Mouse (Mus musculus): ENCODE measurements at regions not wholly inside any gene's neighbourhood (a gene's known extent, or its start where the extent isn't known, plus 50 kb on each side); places are given as distances from the start of the nearest gene placed in this dataset.

DNA sequence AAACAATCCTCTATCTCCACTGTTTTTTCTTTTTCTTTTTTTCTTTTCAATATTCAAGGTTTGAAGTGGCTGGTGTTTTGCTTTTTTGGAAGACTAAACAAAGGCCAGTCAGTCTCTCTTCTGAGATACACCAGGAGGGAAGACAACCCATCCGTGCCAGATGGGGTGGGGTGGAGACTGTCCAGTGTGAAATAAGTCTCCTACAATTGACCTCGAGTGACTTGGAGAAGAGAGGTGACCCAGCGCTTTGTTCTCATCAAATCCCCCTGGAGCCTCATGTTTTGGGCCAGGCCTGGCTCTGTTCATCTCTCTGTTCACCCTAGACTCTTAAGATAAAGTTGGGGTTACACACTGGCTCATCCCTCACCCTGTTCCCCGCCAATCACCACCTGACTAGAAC, 169.2 kb upstream of the Tbca start:
- no peak for DNase-seq (ENCODE audit: low read depth, low spot score)

- DNase-seq (ENCODE audit: low read depth, low spot score): no peak
Measured at GRCm38 (mm10) chr13:94630055-94630454, 158.7 kb upstream of the Tbca start.

GRCm38 (mm10) chr13:94630685-94631084, 158.0 kb upstream of the Tbca start:
- DNase-seq (ENCODE audit: low read depth, low spot score): no peak

DNA sequence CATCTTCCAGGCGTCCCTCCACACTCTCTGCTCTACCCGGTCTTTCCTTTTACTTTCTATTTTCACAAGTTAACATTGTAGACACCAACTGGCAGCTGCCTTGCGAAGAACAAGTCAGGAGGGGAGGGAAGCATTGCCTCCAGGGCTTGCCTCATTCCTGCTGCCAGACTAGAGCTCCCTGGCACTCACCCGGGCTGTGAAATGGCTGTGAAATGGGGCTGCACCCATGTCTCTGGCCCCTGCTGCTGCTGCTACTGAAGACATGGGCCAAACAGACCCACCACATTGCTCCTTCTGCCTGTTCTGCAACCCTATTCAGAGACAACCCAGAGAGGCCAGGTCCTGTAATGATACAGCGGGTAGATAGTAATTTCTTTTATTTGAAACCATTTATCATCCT, 156.0 kb upstream of the Tbca start:
- no peak for DNase-seq (ENCODE audit: low read depth, low spot score)

DNA sequence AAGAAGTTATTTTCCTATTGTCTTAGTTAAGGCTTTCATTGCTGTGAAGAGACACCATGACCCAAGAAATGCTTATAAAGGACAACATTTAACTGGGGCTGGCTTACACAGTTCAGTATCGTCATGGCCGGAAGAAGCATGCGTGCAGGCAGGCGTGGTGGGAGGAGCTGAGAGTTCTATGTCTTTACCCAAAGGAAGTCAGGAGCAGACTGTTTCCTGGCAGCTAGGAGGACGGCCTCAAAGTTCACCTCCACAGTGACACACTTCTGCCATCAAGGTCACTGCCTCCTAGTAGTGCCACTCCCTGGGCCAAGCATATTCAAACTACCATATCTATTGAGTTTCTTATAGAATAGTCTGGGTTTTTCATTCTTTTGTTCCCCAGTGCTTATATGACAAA, 148.4 kb upstream of the Tbca start:
- peak; percentile 63 for DNase-seq (ENCODE audit: low read depth, low spot score)

DNA sequence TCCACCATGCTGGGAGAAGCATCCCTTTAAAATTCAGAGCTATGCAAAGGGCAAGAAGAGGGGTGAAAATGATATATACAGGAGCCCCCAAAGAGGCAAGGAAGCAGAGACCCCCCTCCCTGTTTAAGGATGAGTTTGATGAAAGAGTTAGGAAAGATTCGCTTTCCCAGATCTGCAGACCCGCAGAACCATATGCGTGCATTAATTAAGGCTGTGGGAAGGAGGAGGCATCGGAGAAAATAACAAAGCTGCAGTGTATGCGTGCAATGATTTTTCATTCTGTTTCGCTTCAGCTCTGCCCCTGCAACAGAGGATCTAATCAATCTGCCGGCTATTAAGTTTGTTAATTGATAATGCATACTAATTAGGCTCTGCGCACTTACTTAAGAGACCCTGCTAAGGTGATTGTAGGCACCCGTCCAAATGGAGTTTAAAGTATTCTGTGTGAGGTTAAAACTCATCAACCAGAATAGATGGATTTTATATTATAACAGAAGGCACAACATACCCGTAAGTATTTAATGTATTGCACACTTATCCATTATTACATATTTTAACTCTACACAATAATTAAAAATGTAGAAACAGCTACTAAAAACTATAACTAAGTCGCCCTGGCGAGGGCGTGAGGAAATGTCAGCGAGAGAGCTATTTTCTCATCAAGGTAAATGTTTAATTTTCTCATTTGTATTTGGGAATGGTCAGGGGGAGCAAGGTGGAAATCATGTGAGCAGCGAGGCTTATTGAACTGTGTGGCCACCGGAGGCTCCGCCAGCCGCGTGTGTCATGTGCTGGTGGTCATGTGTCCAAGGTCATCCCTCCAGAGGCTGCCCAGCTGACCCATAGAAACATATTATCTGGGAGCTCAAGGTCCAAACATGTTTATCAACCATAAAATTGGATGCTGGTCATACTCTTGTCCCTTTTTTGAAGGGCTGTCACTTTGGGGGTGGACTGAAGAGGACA, 143.2 kb upstream of the Tbca start:
- DNase-seq (ENCODE audit: low read depth, low spot score): no peak

- peak; percentile 58 for DNase-seq (ENCODE audit: low read depth, low spot score)
Measured at GRCm38 (mm10) chr13:94646326-94646725, 142.4 kb upstream of the Tbca start.

GRCm38 (mm10) chr13:94646781-94647555, 141.7 kb upstream of the Tbca start:
- DNase-seq (ENCODE audit: low read depth, low spot score): peak; percentile 75

DNA sequence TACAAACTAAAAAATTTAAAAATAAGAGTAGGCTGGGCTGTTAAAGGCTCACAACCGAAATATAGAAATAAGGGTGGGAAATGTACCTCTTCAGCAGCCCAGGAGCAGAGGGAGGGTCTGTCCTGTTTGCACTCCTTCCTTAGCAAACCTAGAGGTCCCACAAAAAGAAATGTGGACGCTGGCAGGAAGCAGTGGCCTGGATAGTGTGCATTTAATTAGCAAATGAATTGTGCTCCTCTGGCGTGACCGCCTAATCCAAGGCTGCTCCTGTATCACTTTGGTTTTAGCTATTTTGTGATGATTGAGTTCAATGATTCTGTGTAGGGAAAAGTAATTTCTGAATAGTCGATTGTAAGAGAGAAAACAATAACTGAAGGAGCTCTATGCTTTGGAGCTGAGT, 141.1 kb upstream of the Tbca start:
- peak; percentile 69 for DNase-seq (ENCODE audit: low read depth, low spot score)

GRCm38 (mm10) chr13:94650951-94651350, 137.8 kb upstream of the Tbca start:
- no peak for DNase-seq (ENCODE audit: low read depth, low spot score)

- DNase-seq (ENCODE audit: low read depth, low spot score): no peak
Measured at GRCm38 (mm10) chr13:94667604-94668003, 121.1 kb upstream of the Tbca start.

GRCm38 (mm10) chr13:94668276-94668675, 120.4 kb upstream of the Tbca start:
- peak; percentile 80 for DNase-seq (ENCODE audit: low read depth, low spot score)

DNA sequence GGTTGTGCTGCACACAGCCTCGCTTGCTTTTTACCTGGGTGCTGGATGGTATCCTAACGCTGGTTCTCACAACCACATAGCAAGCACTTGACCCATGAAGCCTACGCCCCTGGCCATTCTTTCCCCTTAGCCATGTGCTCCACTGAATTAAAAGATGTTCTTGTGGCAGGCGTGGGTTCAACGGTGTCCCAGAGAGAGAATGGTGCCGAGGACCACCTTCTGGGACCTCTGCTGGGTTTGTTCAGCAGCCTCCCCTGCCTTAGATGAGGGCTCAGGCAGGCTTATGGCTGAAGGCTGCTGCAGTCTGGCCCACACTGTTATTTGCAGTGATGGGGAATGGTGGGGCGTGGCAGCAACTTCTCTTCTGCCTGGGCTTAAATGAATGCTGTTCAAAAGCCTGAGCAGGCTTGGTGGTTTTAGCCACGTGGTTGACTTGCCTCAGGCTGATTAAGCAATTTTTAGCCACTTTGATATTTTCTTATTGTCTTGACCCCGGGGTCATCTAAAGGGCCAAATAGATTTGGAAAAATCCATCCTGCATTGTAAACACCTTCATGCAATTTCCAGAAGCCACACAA, 119.5 kb upstream of the Tbca start:
- DNase-seq (ENCODE audit: low read depth, low spot score): peak; percentile 14

DNA sequence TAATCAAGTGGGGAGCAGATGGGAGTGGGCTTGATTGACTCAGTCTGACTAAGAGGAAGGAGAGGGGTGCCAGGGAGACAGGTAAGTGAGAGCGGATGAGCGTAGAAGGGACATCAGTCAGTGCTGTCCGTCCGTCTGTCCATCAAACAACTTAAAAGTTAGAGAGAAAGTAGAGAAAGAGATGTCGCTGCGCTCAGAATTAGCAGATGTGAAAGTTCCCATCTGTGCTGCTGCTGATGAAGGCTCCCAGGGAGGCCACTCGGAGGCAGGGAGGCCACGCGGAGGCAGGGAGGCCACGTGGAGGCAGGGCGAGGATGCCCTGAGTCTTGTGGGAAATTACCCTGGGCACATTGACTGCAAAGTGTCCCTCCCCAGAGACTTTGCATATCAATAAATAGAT, 118.4 kb upstream of the Tbca start:
- no peak for DNase-seq (ENCODE audit: low read depth, low spot score)

GRCm38 (mm10) chr13:94670961-94671360, 117.7 kb upstream of the Tbca start:
- no peak for DNase-seq (ENCODE audit: low read depth, low spot score)

DNA sequence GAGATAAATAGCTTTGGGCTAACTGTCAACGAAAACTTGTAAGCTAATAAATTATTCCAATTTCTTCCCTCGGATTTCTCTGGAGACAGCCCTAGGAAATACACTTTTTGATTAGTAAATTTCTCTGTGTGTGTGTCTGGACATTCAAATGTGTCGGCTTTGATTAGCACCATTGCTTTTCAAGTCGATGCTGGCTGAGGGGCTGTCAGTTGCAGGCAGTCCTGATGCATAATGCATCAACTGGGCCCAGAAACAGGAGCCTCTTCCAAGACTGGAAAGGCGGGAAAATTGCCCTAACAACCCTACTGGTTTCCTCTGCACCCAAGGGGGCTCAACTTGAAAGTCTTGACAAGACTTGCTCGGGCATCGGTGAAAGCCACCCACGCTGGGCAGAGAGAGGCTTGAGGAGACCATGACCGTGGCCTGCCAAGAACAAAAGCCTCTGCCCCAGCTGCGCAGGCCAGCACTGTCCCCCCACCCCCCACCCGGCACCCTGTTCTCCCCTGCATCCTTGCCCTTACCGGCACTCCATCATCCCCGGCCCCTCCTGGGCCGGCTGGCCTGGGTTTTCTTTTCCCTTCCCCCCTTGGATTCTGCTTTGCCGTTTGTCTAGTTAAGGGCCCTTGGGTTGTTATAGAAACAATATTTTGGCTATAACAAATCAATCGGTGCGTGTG, 108.1 kb upstream of the Tbca start:
- DNase-seq (ENCODE audit: low read depth, low spot score): no peak

DNA sequence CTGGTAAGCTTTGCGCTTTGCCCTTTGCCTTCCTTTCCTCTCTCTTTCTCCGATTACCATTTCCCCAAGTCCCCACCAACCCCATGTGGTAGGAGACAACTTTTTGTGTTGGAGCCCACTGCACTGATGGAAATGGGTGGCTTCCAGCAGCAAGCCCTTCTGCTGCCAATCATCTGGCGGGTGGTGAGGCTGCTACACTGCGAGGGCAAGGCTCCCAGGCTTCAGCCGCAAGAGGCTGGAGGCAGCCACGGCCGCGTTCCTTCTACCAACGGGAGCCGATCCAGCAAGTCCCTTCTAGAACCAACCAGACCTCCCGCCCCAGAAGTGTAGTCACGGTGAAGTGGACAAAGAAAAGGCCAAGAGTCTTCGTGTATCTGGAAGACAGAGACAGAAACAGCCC, 107.1 kb upstream of the Tbca start:
- DNase-seq (ENCODE audit: low read depth, low spot score): peak; percentile 13

- DNase-seq (ENCODE audit: low read depth, low spot score): no peak
Measured at GRCm38 (mm10) chr13:94685191-94685590, 103.5 kb upstream of the Tbca start.

DNA sequence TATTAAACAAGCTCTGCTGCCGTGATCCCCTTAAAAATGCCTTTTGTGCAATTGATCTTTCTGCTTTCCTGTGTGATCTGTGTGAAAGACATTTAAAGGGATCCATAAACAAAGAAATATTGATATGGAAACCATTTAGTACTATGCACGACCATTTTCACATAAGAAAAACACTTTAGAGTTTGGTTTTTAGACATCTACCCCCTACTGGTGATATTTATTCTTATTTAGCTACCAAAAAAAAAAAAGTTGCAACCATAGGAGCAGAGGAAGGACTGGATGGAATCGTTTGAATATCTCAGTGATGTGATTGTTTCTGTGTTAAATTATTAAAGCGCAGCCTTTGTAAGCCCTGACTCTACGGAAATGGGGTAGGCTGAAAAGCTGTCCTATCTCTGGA, 101.4 kb upstream of the Tbca start:
- DNase-seq (ENCODE audit: low read depth, low spot score): no peak

GRCm38 (mm10) chr13:94706641-94707053, 82.1 kb upstream of the Tbca start:
- DNase-seq (ENCODE audit: low read depth, low spot score): peak; percentile 98

GRCm38 (mm10) chr13:94707371-94708280, 81.1 kb upstream of the Tbca start:
- DNase-seq (ENCODE audit: low read depth, low spot score): peak; percentile 57

Measured in ES-CJ7 (cell line).